Mouse (Mus musculus): ENCODE data around the gene Spout1. TPM values are rescaled to one million over a fixed set of nuclear protein-coding genes. Genes with fewer than 3 reads are reported as not detected.
A peak's percentile ranks its signal among the peaks of the same experiment; 100 is the strongest.

Spout1 gene
- total RNA-seq (2021), result 1 to 10 TPM; 5.9 to 6.3 TPM
- long read RNA-seq, experiment 1, transcript Spout1-201 (12 exons, 1,805 nt), result major isoform, 17 of 22 reads
- long read RNA-seq, experiment 1, partial matches to known transcripts, result 0 of 22 reads
- long read RNA-seq, experiment 1, other reads (novel, unspliced or antisense), result 3 of 22 reads
- long read RNA-seq, experiment 2, transcript Spout1-201 (12 exons, 1,805 nt), result major isoform, 7 of 13 reads
- long read RNA-seq, experiment 2, partial matches to known transcripts, result 0 of 13 reads
- long read RNA-seq, experiment 2, other reads (novel, unspliced or antisense), result 4 of 13 reads

DNA sequence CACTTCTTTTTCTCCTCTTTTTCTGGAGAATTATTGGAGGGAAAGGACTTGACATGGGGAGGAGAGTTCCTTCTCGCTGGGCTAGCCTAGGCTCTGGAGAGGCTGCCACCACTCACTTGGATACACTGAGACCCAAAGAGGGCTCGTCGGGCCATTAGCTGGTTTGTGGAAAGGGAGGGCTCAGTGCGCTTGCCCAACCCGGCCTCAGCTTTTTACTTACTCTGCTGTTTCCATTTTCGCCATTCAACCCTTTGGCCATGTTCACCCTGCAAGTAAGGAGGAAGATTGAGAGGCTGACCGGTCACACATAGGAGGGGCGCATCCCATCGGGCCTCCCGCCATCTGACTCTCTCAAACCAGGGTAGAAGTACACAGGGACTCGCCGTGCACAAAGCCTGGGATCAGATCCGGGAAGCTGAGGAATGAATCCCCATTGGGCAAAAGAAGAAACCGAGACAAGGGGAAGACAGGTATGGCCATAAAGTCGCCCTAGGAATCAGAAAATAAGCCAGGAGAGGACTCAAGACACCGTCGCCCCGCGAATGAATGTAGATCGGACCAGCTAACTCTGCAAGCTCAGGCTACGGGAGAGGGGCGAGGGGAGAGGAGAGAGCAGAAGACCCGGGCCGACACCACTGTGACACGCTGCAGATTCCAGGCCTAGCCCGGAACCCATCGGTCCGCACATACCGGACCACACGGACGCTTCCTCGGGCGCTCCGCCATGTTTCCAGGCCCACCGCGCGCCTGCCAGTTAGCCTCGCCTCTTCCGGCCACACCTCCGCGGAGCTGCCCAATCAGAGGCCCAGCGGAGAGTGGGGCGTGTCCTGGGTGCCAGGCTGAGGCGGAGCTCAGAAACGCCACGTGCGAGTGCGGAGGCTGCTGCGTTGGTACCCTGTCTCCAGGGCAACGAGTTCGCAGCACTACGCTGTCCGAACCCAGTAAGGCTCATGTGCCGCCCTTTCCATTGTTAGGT lies at the start of gene Spout1:
TSS of gene Spout1 (minus strand) at position 760 of the 976 bp plus-strand sequence.
- intact Hi-C loops (cut with DNase I), result loop anchor here (2.0 kb wide), 2 partner anchors 29 to 61 kb away; no protein-coding TSS in a partner anchor

DNA sequence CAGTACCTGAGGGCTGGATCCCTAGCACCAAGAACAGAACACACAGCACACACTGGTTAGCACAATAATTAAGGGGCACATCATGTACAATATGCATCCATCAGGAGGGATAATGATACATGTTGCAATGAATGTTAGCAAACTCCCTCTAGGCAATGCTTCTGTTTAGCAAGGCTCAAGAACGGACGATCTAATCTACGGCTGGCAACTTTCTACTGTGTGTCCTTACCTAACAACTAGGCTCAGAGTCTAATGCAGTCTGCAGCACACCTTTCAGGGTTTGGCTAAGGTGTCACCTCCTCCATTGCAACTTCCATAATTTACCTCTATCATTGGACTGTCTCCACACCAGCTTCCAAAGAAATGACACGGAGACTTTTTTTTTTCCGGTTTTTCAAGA lies 38.0 kb upstream of the Spout1 start:
- DNase-seq, result no peak
- intact Hi-C loops (cut with DNase I), result no loop called here

More for the DNA sequence above, at the start of gene Spout1:
- DNase-seq, result peak; percentile 94 to 97

DNA sequence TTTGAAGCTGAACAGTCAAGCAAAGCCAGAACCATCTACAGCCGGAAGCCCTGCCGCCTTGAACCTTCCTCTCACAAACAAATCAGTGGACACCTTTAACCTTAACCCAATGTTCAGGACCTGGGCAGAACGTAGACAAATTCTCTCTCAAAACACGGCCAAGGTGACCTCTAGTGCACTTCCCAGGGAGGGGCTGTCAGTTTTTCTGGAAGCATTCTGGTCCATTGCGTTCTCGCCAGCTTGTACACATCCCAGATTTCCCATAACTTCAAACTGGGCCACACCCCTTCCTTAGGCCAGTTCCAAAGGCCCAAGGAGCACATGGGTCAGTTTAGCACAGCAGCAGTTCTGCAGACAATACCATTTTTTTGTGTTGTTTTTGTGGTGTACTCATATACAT lies 37.2 kb upstream of the Spout1 start:
- peak in 1 of 2 experiments; percentile 24 for DNase-seq
- intact Hi-C loops (cut with DNase I), result no loop called here

DNA sequence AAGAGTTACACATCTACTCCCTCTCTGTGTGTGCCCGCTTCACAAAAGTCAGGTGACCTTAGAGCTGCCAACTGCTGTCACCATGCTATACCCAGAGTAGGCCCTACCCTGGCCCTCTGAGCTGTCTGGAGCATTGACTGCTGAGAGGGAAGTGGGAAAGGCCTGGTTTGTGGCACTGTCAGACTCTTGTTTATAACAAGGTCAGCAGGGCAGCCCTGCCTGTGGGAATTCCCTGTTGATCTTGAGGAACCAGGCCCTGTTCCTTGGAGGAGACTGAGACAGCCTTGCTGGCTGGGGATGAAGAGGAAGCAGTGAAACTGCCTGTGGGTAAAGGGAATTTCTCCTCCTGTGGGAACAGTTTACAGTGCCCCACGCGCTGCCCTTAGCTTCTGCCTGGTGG lies 36.5 kb upstream of the Spout1 start:
- DNase-seq, result no peak
- intact Hi-C loops (cut with DNase I), result no loop called here

DNA sequence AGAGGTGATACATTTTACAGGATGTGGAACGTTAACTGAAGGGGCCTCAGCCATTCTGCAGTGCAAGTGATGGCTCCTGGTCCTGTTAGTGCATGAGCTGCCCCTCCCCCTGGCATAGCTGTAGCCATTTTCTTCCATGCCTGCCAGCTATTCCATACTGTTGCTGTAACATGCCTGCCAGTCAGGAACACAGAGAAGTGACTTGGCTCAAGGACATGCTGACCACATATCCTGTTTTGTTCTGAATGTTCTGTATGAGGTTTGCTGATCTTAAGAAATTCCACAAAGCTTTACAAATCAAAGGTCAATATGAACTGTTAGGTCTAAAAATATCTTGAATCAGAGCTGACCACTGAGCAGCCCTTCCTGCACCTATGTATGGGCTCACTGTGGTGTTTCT lies 34.7 kb upstream of the Spout1 start:
- intact Hi-C loops (cut with DNase I), result no loop called here
- DNase-seq, result no peak

DNA sequence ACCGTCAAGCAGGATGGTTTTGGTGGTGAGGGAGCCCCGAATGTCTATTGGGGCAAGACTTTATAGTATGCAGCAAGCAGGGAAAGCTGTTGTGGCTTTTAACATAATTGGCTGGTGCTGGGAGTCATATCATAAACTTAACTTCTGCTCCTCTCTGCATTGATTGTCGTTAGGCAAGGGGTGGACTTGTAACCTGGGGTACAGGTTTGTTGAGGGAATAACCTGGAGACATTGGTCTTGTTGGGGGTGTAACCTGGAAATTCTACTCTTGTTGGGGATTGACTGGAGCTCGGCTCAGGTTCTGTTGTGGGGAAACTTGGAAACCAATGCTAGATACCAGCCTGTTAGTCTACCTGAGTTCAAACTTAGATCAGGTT lies 33.9 kb upstream of the Spout1 start:
- DNase-seq, result no peak

DNA sequence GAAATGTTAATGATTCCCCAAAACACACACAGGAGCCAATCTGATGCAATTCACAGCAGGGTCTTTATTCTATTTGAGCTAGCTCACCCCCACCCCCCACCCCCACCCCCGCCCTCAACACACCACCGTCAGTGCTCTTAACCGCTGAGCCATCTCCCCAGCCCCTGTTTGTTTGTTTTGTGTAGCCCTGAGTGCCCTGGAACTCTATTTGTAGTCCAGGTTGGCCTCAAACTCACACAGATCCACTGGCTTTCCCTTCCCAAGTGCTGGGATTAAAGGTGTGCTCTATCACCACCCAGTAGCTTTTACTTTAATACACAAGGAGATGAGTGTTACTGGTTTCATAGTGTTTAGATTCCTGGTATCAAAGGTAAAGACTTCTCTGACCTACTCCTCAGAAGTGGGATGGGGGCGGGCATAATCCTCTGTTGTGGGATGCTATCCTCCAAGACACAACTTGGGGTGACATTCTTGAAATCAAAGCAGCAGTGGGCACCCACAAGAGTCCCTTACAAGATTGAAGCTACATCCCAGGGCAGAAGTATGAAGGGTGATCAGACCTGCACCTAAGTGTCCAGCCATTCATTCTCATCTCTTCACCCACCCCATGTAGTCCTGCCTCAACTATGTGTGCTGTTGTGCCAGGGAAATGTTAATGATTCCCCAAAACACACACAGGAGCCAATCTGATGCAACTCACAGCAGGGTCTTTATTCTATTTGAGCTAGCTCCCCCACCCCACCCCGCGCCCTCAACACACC lies 33.3 kb upstream of the Spout1 start:
- intact Hi-C loops (cut with DNase I), result no loop called here
- DNase-seq, result no peak

More for the DNA sequence above, 33.9 kb upstream of the Spout1 start:
- intact Hi-C loops (cut with DNase I), result no loop called here

DNA sequence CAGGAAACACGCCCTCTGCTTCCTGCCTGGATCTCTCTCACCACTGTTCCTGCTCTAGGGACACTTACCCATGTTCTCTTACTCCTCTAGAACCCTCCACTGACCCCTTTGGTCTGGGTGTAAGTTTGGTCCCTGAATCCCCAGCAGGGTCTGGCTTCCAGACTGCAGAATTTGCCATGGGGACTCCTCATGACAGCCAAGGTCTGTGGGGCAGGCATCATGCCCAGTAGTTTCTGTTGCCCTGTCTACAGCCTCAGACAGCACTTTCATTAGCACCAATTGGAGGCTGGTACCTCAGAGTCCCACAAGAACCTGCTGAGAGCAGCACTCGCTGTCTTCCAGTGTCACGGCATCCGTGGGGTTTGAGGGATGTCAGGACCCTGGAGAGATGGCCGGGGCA lies 29.6 kb upstream of the Spout1 start:
- intact Hi-C loops (cut with DNase I), result loop anchor here (2.0 kb wide), 1 partner anchor 31 kb away; no protein-coding TSS in a partner anchor
- DNase-seq, result no peak

DNA sequence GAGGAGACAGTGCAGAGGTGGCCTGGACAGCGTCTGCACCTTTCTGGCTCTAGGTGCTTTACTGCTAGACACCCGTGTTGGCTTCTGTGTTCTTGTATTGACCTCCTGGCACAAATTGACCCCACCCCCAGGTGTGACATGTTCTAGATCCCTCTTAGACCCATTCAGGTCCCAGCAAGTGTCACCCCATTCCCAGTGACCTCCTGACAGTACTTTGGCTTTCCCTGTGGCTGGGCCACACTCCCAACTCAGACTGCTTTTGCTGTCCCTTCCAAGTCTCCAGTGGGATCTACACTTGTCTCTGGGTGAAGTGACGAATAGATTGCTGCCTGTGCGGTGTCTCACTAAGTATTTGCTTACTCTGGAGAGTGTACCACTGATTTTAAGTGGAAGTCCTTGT lies 29.1 kb upstream of the Spout1 start:
- no peak for DNase-seq
- intact Hi-C loops (cut with DNase I), result loop anchor here (2.0 kb wide), 1 partner anchor 31 kb away; no protein-coding TSS in a partner anchor

DNA sequence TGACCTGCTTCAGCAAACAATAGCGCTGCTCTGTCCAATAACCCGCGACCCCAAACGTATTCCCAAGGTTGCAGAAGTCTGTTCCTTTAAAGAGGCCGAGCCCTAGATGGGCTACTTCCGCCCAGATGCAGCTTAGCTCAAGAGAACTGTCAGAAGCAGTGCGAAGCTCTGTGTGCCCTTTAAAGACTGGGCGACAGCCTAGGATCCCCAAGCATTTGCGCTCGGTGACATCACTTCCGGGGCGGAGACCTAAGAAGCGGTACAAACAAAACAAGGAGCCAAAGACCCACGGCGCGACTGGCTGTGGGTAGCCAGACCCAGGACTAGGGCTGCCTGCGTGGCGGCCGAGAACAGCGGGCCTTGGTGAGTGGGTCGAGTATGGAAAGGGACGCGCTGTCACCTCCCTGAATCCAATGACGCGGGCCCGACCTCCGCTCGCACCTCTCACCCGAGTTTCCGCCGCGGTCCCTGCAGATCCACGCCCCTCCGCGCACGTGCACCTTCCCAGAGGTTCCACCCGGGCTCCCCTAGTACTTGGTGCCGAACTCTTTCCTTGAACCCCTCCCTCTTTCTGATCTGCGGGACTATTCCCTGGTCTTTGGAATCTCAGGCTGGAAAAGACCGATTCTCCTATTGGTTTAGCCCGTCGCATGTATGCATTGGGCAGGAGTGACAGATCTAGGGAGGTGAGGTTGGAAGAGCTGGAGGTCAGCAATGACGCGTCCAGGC lies 27.5 kb upstream of the Spout1 start, which contains the start of gene Kyat1:
TSS of gene Kyat1 (minus strand) at position 219 of the 729 bp plus-strand sequence.
- peak; percentile 91 to 95 for DNase-seq
- intact Hi-C loops (cut with DNase I), result loop anchor here (1.0 to 2.0 kb wide), 3 partner anchors 29 to 65 kb away; no protein-coding TSS in a partner anchor

DNA sequence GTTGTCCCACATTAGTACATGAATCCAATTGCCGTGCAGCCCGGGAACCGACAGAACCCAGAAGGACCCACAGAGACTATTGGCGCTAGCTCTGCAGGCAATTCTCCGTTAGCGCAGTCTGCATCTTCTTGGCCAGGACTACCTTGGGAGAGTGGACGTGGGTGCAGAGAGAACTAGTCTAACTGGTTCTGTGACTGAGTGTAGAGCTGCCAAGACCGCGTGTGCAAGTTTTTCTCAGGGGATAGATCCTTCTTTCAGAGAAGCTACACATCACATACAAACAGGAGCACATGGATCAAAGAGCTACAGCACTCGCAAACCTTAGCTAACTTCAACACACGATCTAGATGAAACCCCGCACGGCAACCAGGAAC lies 27.0 kb upstream of the Spout1 start:
- intact Hi-C loops (cut with DNase I), result loop anchor here (1.0 to 2.0 kb wide), 2 partner anchors 31 to 66 kb away; no protein-coding TSS in a partner anchor
- peak in 1 of 2 experiments; percentile 24 for DNase-seq

DNA sequence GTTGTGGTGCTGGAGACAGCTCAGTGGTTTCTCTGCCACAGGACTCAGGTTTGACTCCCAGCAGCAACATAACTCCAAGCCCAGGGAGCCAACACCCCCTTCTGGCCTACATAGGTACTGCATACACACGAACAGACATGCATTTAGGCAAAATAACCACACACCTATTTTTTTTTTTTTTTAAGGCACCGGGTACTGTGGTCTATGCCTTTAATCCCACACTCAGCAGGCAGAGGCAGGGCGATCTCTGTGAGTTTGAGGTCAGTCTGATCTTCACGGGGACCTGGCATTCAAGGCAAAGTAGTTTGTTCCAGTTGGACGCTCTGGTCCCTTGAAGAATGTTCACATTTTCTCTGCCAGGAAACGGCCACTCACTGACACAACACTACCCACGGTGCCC lies 25.2 kb upstream of the Spout1 start:
- DNase-seq, result no peak
- intact Hi-C loops (cut with DNase I), result no loop called here

DNA sequence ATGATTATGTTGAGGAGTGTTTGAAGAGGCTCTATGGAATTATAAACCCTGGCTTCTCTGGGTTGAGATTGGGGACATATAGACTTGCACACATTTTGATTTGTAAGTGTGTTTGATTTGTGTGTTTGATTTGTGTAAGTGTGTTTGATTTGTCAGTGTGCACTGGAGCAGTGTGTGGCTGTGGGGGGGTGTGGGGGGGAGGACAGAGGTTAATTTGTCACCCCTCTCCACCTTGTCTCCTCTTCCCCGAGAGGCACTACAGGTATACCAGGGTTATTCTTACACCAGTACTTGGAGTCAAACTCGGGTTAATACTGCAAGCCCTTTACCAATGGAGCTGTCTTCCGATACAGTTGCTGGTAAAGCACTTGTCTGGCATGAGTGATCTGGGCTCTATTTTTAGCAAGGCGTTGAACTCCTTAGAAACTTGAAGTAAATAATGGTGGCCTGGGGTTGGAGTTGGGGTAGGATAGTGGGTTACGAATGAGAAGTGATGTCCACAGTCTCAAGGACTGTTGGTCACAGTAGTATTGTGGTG lies 22.2 kb upstream of the Spout1 start:
- DNase-seq, result no peak
- intact Hi-C loops (cut with DNase I), result no loop called here

DNA sequence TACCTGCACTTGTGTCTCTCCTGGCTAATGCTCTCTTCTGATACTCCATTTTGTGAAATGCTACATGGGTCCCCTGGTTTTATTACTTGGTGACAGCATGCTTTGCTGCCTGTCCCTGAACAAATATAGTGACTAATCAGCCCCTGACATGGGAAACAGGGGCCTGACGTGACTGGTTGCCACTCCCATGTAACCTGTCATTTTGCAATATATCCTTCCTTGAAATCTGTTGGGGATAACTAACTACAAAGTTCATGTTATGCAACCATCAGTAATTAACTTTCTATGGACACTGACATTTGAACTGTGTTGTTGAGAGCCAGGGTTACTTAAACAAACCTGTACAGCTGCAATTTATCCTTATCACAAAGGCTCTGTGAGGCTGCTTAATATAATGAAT lies 21.7 kb upstream of the Spout1 start:
- no peak for DNase-seq
- intact Hi-C loops (cut with DNase I), result no loop called here

DNA sequence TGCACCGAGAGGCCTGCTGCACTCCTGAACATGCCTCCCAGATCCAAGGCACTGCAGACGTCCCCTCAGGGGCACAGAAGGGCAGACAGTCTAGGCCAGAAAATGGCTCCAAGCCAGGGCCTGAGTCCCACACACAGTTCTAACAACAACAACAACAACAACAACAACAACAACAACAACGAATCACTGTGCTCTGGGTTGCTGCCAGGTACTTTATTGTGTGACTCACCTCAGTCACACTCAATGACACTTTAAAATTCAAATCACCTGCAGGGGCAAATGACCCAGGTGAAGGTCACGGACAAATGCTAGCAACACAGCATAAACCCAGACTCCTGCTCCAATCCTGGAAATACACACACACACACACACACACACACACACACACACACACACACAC lies 19.8 kb upstream of the Spout1 start:
- no peak for DNase-seq
- intact Hi-C loops (cut with DNase I), result no loop called here

DNA sequence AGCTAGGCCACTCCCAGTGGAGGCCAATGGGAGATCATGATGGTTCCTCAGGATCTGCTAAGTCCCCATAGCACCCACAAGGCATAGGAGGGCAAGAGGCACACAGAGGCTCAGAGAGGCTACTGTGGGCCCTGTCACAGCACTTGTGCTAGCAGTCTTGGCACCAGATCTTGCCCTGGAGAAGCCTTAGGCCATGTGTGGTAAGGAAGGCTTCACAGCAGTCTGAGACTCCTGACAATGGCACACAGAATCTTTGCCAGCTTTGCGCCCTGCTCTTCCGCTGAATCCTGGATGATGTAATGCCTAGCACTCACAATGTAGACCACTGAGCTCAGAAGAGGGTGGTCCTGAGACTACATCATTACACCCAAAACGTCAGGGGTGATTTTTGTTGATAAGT lies 16.4 kb upstream of the Spout1 start:
- DNase-seq, result no peak
- intact Hi-C loops (cut with DNase I), result no loop called here

DNA sequence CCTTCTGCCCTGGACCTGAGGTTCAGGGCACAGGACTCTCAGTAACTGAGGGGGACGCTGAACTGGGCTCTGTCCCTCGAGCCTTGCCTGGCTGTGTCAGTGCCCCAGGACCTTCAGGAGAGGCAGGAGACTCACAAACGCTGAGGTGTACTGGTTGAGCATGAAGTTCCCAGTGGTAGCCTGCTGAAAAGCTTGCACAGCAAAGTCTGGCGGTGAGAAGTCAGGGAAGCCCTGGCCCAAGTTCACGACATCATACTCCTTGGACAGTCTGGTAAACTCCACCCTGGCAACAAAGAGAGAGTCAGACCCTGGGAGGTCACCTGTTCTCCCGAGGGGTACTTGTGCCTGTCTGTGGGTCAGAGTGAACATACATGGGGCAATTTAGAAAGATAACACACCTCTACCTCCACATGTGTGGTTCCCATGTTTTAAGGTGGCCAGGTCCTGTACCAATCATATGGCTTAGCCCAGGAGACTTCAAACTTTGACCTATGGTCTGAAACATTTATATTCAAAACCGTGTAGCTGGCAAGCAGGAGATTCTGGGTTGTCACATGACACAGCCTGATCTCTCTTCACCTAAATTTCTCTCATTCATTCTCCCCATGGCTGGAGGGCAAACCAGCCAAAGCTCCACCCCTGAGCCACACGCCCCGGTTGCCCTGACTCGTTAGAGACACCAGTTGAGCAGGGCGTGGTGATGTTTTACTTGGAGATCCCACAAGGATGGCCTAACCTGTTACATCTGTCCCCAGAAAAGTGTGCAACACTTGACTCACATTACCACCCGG lies 13.7 kb upstream of the Spout1 start:
- DNase-seq, result no peak
- intact Hi-C loops (cut with DNase I), result no loop called here

DNA sequence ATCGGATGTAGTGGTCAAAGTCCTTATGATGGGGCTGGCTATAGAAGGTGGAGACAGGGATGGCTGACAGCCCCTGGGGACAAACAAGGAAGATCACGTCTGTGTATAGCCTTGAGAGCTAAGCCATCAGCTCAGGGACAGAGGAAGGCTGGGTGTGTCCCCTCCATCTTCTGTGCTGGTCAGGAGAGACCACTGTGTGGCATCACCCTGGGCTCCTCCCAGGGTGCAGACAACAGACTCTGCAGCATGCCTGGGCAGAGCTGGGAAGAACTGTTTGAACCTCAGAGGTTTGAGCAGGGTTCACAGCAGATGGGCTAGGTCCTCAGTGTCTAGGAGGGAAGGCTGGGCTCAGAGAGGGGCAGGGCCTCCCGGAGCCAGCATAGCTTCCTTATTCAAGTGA lies 7.4 kb upstream of the Spout1 start:
- DNase-seq, result no peak
- intact Hi-C loops (cut with DNase I), result no loop called here

DNA sequence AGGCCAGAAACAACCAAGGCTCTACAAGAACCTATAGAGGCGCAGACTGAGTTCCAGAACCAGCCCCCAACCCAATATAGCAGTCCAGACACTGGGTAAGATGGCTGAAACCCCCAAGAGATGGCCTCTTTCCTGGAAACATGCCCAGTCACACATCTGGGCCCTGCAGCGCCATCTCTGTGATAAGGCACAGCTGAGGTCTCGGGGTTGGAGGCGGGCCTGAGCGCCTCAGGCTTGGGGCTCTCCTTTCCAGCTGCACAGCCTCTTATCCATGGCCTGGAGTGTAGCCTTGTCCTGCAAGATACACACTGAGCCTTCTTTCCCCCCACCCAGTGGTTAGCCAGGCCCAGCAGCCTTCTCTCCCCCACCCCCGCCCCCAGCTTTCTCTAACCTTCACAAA lies 7.0 kb upstream of the Spout1 start:
- intact Hi-C loops (cut with DNase I), result no loop called here
- DNase-seq, result no peak

All from heart, postnatal 14 days (tissue).